ENCODE assay signal across 8 mouse cellular contexts in the genomic region with DNA sequence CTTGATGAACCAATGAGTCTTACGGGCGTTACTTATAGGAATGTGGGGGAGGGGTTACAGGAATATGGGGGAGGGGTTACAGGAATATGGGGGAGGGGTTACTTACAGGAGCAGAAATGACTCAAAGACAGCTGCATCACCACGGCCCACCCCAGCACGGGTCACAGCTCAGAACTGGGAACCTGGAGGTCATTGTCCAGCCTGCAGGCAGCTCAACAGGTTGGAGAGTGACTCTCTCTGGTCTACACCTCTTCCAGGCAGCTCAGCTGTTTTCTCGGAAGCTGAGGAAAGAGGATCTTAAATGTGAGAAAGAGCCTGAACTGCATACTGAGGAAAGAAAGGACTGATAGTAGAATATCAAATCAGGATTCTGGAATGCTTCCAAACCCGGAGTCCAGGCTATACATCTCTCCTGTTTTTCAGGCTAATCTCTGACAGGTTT. TPM values are rescaled to one million over a fixed set of nuclear protein-coding genes. Genes with fewer than 3 reads are reported as not detected.
DNase-seq lines count a peak whose midpoint lies in the region; ATAC-seq and TF ChIP-seq lines count a peak whose summit lies in the region.

No protein-coding gene starts in this region.

- H3K9me3 ChIP-seq in heart, embryonic 11.5 days (replicated peaks; ENCODE audit: control insufficient read depth, low read length) = no peaks in the 10 kb centered on the region

- no peaks in the 10 kb centered on the region for H3K36me3 ChIP-seq in heart, embryonic 11.5 days (ENCODE audit: control insufficient read depth, insufficient read depth, low read length)
- no peaks in the 10 kb centered on the region for H3K36me3 ChIP-seq in myocyte (ENCODE audit: control insufficient read depth, insufficient read depth)

- H3K27ac ChIP-seq in layer of hippocampus, adult 2 months = peak overlapping the region; percentile 99
- H3K27ac ChIP-seq in cerebellum, adult 2 months (ENCODE audit: insufficient read depth, low read length) = no peak overlapping the region; the same call in 1 of the 2 replicates
- peak overlapping the region; percentile 85 for H3K27ac ChIP-seq in heart, embryonic 11.5 days (ENCODE audit: low read depth, low read length)

- TF ChIP-seq CTCF in layer of hippocampus, adult 2 months (conservative IDR thresholded peaks at IDR 0.05) = no peak
- no peak for TF ChIP-seq CTCF in cerebellum, adult 2 months (IDR thresholded peaks at IDR 0.05; ENCODE audit: borderline replicate concordance, insufficient read depth, low read depth, low read length)

- no peak overlapping the region for H3ac ChIP-seq in myocyte (ENCODE audit: control insufficient read depth, insufficient read length)

- 10% methylated on average over 6 of the region's 6 CpGs for WGBS in cerebellum, adult 2 months
- 21% methylated on average over 6 of the region's 6 CpGs for WGBS in heart, embryonic 11.5 days (ENCODE audit: insufficient replicate concordance)

- H3K9ac ChIP-seq in heart, embryonic 11.5 days (ENCODE audit: low read depth, low read length) = peak overlapping the region; percentile 72

- DNase-seq in layer of hippocampus, adult 2 months (ENCODE audit: low spot score in 2 of 2) = no peak
- no peak for DNase-seq in layer of hippocampus, adult 18-20 months (ENCODE audit: low spot score in 2 of 2)
- DNase-seq in cerebellum, adult 2 months = peak; percentile 43 to 52
- peak; percentile 14 to 65 for DNase-seq in kidney, postnatal 25 days
- DNase-seq in testis, postnatal 10 days (ENCODE audit: low spot score) = no peak
- DNase-seq in T-cell, adult 2 months (ENCODE audit: low spot score) = no peak

- TF ChIP-seq POLR2A in cerebellum, adult 2 months (IDR thresholded peaks at IDR 0.05; ENCODE audit: borderline replicate concordance, insufficient read depth, low read length) = no peak
- no peak for TF ChIP-seq POLR2A in myocyte (IDR thresholded peaks at IDR 0.05; ENCODE audit: insufficient read length, low read depth)

- no peak for ATAC-seq in heart, embryonic 11.5 days (replicated peaks; ENCODE audit: insufficient number of reproducible peaks, low FRiP score, low TSS enrichment)

- peak overlapping the region; percentile 73 for H3K4me2 ChIP-seq in heart, embryonic 11.5 days
- H3K4me2 ChIP-seq in myocyte (ENCODE audit: low read depth) = peak overlapping the region; percentile 97

- no peaks in the 10 kb centered on the region for H3K27me3 ChIP-seq in cerebellum, adult 2 months (ENCODE audit: control insufficient read depth, insufficient read depth, low read length)
- no peaks in the 10 kb centered on the region for H3K27me3 ChIP-seq in heart, embryonic 11.5 days (ENCODE audit: control insufficient read depth, insufficient read depth, low read length)
- no peaks in the 10 kb centered on the region for H3K27me3 ChIP-seq in myocyte (ENCODE audit: control insufficient read depth, insufficient read depth, insufficient read length)

- H3K79me2 ChIP-seq in myocyte (ENCODE audit: control insufficient read depth, insufficient read depth) = no peaks in the 10 kb centered on the region

- H3K4me3 ChIP-seq in layer of hippocampus, adult 2 months = peak overlapping the region; percentile 62
- no peak overlapping the region for H3K4me3 ChIP-seq in cerebellum, adult 2 months (replicated peaks; ENCODE audit: insufficient read depth, low read depth, low read length)
- peak overlapping the region; percentile 43 for H3K4me3 ChIP-seq in heart, embryonic 11.5 days (ENCODE audit: low read depth, low read length)
- H3K4me3 ChIP-seq in myocyte = peak overlapping the region; percentile 13

- no peaks in the 10 kb centered on the region for H3K4me1 ChIP-seq in cerebellum, adult 2 months (ENCODE audit: control insufficient read depth, insufficient read depth, low read length)
- peaks cover 4% of the 10 kb centered on the region; the same call in 1 of the 2 replicates for H3K4me1 ChIP-seq in heart, embryonic 11.5 days (ENCODE audit: control insufficient read depth, insufficient read depth, low read length)

TF ChIP-seq in myocyte, 11 proteins besides CTCF, POLR2A, EP300 and RAD21:
- TF ChIP-seq MYOD1 (IDR thresholded peaks at IDR 0.05; ENCODE audit: control insufficient read depth in 1 of 3, insufficient read length in 2 of 3, low read depth in 2 of 3) = peak in 1 of 3 experiments; percentile 23
- TF ChIP-seq TCF3 (IDR thresholded peaks at IDR 0.05; ENCODE audit: insufficient read length, low read depth) = no peak
- no peak for TF ChIP-seq MYOG (IDR thresholded peaks at IDR 0.05; ENCODE audit: control insufficient read depth in 1 of 3, insufficient read depth in 1 of 3, insufficient read length in 2 of 3, low read depth in 2 of 3)
- TF ChIP-seq SRF (IDR thresholded peaks at IDR 0.05; ENCODE audit: control insufficient read depth, insufficient read length, low read depth) = no peak

RNA-seq across cellular contexts. Expression of gene Tex14, which starts 16.9 kb away (rescaled TPM):
- under 1 TPM; 0.20 to 0.26 TPM for total RNA-seq in layer of hippocampus, adult 2 months (2021)
- total RNA-seq in layer of hippocampus, adult 18-20 months (2021) = under 1 TPM; 0.15 to 0.23 TPM
- 0.87 and 0.98 TPM in 2 replicates for polyA plus RNA-seq in cerebellum, adult 2 months (2012; rRNA removed)
- polyA plus RNA-seq in heart, embryonic 11.5 days (2014; fragmentation: Nextera tagmentation; extraction: Ambion mirVana) = 0.30 and 0.96 TPM in 2 replicates
- 0.13 TPM for polyA plus RNA-seq in myocyte (2012; fragmentation: generic; extraction: Trizol)

RNA-seq across cellular contexts. Expression of gene Rad51c, which starts 17.0 kb away (rescaled TPM):
- 1 to 10 TPM; 4.0 to 4.2 TPM for total RNA-seq in layer of hippocampus, adult 2 months (2021)
- 1 to 10 TPM; 4.5 to 4.6 TPM for total RNA-seq in layer of hippocampus, adult 18-20 months (2021)
- 4.5 and 4.7 TPM in 2 replicates for polyA plus RNA-seq in cerebellum, adult 2 months (2012; rRNA removed)
- polyA plus RNA-seq in heart, embryonic 11.5 days (2014; fragmentation: Nextera tagmentation; extraction: Ambion mirVana) = 11.6 and 11.9 TPM in 2 replicates
- 3.5 TPM for polyA plus RNA-seq in myocyte (2012; fragmentation: generic; extraction: Trizol)

Comparison
In these comparisons a context has a peak if more than half of its experiments do, and no peak if none do; other contexts are left out.
1. DNase-seq: peak in cerebellum, adult 2 months (2 of 2) and kidney, postnatal 25 days (2 of 2); none in layer of hippocampus, adult 2 months (0 of 2), layer of hippocampus, adult 18-20 months (0 of 2), testis, postnatal 10 days (single experiment) and T-cell, adult 2 months (single experiment).